Mouse (Mus musculus) gastrocnemius, adult 2 months (tissue): ENCODE measurements at regions not wholly inside any gene's neighbourhood (a gene's known extent, or its start where the extent isn't known, plus 50 kb on each side); places are given as distances from the start of the nearest gene placed in this dataset.

Experiments
- DNase-seq: peaks from one replicate; pipeline ENCODE4 v3.0.0; 2022
- H3K27ac ChIP-seq: fragments of 200-600 bp; 2 replicates; pipeline ENCODE4 v1.8.1; 2022; ENCODE audit warnings: mild to moderate bottlenecking
- H3K4me3 ChIP-seq: fragments of 200-600 bp; 2 replicates; pipeline ENCODE4 v1.8.1; 2022; ENCODE audit warnings: mild to moderate bottlenecking, moderate library complexity
- CTCF ChIP-seq: fragments of 200-600 bp; IDR thresholded peaks from 2 replicates; pipeline ENCODE4 v1.8.1; 2022; ENCODE audit warnings: antibody characterized with exemption, mild to moderate bottlenecking, moderate library complexity
- intact Hi-C: fragments of 180-260 bp; cut with DNase I; formaldehyde crosslinking; loops from one replicate; pipeline ENCODE4 v1.15.1; 2025

- H3K4me3 ChIP-seq, result no peak overlapping the region
- DNase-seq, result no peak
- intact Hi-C loops, result no loop called here
- TF ChIP-seq CTCF, result no peak
- H3K27ac ChIP-seq, result no peak overlapping the region
Measured at GRCm38 (mm10) chr12:12706326-12706920, 235.3 kb downstream of the Mycn start.

DNA sequence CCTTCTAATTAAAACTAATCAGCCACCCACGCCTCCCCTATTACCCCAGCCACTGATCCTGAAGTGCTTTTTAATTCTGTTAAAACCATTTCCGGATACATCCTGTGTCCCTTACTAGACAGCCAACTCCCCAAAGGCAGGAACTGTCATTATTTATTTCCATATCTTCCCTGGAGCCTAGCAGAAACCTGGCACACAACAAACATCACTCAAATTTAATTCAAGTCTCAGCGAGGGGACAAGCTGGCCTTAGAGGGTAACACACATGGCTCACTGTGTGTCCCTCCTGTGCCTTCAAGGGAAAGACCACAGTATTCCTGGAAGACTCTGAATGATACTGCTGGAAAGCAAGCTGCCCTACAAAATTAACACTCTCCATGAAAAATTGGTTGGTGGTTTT, 240.0 kb downstream of the Mycn start:
- TF ChIP-seq CTCF, result no peak
- DNase-seq, result no peak
- Histone ChIP-seq H3K4me3 (no peak overlapping the region), H3K27ac (no peak overlapping the region)
- intact Hi-C loops, result no loop called here

DNA sequence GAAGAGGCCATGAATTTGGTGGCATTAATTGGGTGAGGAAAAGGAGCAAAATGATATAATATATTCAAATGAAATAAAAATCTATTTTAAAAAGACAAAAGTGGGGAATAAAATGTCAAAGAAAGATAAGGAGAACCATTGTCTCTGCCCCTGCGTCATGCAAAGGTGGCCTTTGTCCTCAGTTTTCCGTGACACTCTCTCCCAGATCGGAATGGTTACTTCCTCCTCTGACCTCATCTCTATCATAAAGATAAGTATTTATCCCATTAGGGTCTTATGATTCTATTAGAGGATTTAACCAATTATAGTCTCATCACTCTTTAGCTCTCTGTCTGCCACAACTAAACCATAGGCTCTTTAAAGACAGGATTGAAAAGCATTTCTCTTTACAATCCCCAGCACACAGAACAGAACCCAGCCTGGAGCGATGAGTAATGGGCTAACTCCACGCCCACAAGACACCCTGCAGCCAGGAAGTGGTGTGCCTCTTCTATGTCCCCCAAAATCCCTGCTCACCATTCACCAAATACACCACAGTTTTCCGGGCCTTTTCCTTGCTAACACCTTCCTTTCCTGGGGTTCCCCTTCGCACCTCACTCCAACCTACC, 240.6 kb downstream of the Mycn start:
- no peak for DNase-seq
- no peak overlapping the region for H3K27ac ChIP-seq
- no peak overlapping the region for H3K4me3 ChIP-seq
- no peak for TF ChIP-seq CTCF
- intact Hi-C loops, result no loop called here

DNA sequence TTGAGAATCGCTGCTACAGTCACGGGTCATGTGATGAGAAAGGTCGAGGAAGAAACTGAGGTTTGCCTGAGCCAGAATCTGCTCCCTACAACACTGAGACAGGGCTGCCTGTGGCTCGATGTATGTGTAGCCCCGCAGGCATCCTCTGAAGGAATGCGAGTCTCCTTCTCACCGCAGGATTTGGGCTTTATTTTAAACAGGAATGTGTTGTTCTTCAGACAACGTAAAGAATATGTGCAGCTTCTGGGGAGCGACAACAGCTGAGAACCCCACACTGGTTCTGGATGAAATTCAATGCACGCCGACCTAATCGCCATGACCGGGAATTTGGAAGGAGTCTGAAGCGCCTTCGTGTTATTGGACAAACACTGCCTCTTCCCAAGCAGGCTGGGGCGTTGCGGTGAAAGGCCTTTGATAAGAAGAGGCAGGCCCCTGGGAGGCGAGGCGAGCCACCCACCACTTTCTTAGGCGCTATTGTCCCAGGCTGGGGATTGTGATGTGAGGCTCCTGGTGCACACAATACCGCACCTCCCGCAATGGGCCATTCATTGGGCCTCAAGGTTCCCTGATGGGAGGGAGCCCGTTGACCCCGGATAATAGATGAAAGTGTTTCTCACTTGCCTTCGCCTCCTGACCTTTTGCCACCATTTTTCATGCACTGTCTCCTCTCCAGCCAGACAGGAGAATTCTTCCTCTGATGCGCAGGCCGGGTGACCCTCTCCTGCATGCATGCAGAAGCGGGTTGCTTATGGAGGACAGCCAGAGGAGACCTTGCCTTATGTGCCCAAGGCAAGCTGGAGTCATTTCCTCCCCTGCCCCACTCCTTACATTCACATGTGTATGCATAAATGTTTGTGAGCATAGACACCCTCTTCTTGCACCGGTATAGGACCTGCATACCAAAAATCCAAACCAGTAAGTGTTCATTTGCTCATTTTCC, 247.6 kb downstream of the Mycn start:
- TF ChIP-seq CTCF, result no peak
- H3K4me3 ChIP-seq, result no peak overlapping the region
- DNase-seq, result no peak
- intact Hi-C loops, result no loop called here
- H3K27ac ChIP-seq, result no peak overlapping the region

- Histone ChIP-seq H3K27ac (no peak overlapping the region), H3K4me3 (no peak overlapping the region)
- intact Hi-C loops, result no loop called here
- no peak for DNase-seq
- no peak for TF ChIP-seq CTCF
Measured at GRCm38 (mm10) chr12:12687376-12687775, 254.3 kb downstream of the Mycn start.

- intact Hi-C loops, result no loop called here
- no peak overlapping the region for H3K4me3 ChIP-seq
- DNase-seq, result no peak
- TF ChIP-seq CTCF, result no peak
- H3K27ac ChIP-seq, result no peak overlapping the region
Measured at GRCm38 (mm10) chr12:12685217-12685522, 256.5 kb downstream of the Mycn start.

GRCm38 (mm10) chr12:12684481-12685216, 257.1 kb downstream of the Mycn start:
- intact Hi-C loops, result no loop called here
- H3K4me3 ChIP-seq, result no peak overlapping the region
- no peak overlapping the region for H3K27ac ChIP-seq
- no peak for DNase-seq
- TF ChIP-seq CTCF, result no peak

GRCm38 (mm10) chr12:12683733-12684470, 257.8 kb downstream of the Mycn start:
- intact Hi-C loops, result no loop called here
- no peak overlapping the region for H3K4me3 ChIP-seq
- TF ChIP-seq CTCF, result no peak
- H3K27ac ChIP-seq, result no peak overlapping the region
- no peak for DNase-seq

- no peak overlapping the region for H3K27ac ChIP-seq
- no peak for TF ChIP-seq CTCF
- H3K4me3 ChIP-seq, result no peak overlapping the region
- no peak for DNase-seq
- intact Hi-C loops, result no loop called here
Measured at GRCm38 (mm10) chr12:12681101-12681500, 260.6 kb downstream of the Mycn start.

DNA sequence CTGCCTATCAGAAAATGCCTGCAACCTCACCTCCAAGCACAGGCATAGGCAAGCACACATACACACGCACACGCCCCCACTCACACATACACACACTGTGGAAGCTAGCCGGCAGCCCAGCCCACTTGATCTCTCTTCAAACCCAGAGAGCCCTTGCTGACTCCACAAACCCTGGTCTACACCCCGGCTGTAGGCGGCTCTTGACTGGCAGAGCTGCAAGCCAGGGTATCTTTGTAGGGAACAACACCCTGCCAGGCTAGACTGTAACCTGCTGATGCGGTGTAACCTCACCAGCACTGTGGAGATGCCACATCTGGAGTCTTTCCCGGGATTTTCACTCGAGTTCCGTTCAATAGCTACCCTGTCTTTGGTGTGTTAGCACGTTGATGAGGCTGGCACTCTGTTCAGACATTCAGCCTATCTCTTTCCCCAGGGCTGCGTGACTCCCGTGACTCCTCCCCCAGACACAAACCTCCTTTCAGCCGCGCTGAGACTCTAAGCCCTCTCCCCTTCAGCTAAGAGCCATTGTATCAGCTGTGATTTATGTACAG, 261.3 kb downstream of the Mycn start:
- TF ChIP-seq CTCF, result no peak
- intact Hi-C loops, result no loop called here
- DNase-seq, result no peak
- H3K27ac ChIP-seq, result no peak overlapping the region
- H3K4me3 ChIP-seq, result no peak overlapping the region

DNA sequence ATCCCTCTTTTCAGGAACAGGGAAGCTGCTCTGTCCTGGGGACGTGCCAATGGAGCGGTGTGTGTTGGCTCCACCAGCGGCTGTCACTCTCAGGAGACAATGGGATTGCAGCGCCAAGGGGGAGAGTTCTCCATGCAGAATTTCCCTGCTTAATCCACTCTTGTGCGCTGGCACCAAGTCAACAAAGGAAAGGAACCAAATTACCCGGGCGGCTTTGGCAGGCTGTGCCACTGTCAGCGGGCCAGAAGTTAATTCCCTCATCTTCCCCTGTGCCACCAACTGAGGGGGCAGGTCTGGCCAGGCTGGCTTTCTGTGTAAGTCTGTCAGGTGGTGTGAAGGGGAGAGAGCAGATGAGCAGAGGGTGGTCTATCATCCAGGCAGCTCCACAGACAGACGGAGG, 265.0 kb downstream of the Mycn start:
- Histone ChIP-seq H3K4me3 (no peak overlapping the region), H3K27ac (no peak overlapping the region)
- no peak for TF ChIP-seq CTCF
- peak; percentile 19 for DNase-seq
- intact Hi-C loops, result no loop called here

DNA sequence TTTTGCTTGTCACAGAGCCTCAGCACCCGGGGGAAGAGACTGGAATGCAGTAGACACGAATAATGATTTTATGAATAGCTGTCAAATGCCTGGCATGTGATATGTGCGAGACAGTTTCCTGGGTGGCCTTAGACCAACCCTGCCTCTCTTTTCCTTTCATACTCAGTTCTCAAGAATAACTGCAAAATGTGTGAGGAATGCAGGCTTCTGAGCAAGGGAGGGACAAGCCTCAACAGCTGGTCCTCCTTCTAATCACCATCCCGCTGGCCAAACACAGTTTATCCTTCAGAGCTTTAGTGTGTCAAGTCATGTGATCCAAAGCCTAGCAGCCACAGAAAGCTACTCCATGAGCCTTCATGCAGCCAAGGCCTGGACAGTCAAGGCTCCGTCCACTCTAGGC, 271.8 kb downstream of the Mycn start:
- intact Hi-C loops, result no loop called here
- no peak overlapping the region for H3K27ac ChIP-seq
- no peak overlapping the region for H3K4me3 ChIP-seq
- no peak for TF ChIP-seq CTCF
- DNase-seq, result no peak
